Mouse (Mus musculus) limb, embryonic 14.5 days (tissue): ENCODE data around the gene Hdac4. TPM values are rescaled to one million over a fixed set of nuclear protein-coding genes. Genes with fewer than 3 reads are reported as not detected.

ENCODE experiments used
- ATAC-seq: fragments of 200-750 bp; cut with Nextera tagmentation; 2 replicates; pipeline ENCODE4 v1.8.0; 2017; ENCODE audit warnings: low read depth, moderate number of reproducible peaks, moderate TSS enrichment; ENCODE audit not compliant: low FRiP score
- DNase-seq: peaks from one replicate; pipeline ENCODE4 v3.0.0-alpha.2; 2015; ENCODE audit warnings: low spot score
- H3K27ac ChIP-seq: fragments of 300-500 bp; sonication (generic); replicated peaks from 2 replicates; pipeline ENCODE4 v1.5.1; 2014; ENCODE audit warnings: low read depth, mild to moderate bottlenecking, low read length, moderate library complexity, mixed read lengths
- H3K27me3 ChIP-seq: fragments of 300-500 bp; sonication (generic); 2 replicates; pipeline ENCODE4 v1.6.1; 2014; ENCODE audit warnings: low read length, mixed read lengths; ENCODE audit not compliant: control insufficient read depth, insufficient read depth
- H3K36me3 ChIP-seq: fragments of 300-500 bp; sonication (generic); 2 replicates; pipeline ENCODE4 v1.6.1; 2014; ENCODE audit warnings: mild to moderate bottlenecking, low read length, moderate library complexity, mixed read lengths; ENCODE audit not compliant: control insufficient read depth, insufficient read depth
- H3K4me1 ChIP-seq: fragments of 300-500 bp; sonication (generic); 2 replicates; pipeline ENCODE4 v1.6.1; 2014; ENCODE audit warnings: antibody characterized with exemption, low read length, mixed read lengths; ENCODE audit not compliant: control insufficient read depth, insufficient read depth
- H3K4me2 ChIP-seq: fragments of 300-500 bp; sonication (generic); replicated peaks from 2 replicates; pipeline ENCODE4 v1.6.1; 2014; ENCODE audit warnings: low read depth, mild to moderate bottlenecking, low read length, moderate library complexity; ENCODE audit not compliant: severe bottlenecking
- H3K4me3 ChIP-seq: fragments of 300-500 bp; sonication (generic); replicated peaks from 2 replicates; pipeline ENCODE4 v1.5.1; 2014; ENCODE audit warnings: low read length
- H3K9ac ChIP-seq: fragments of 300-500 bp; sonication (generic); 2 replicates; pipeline ENCODE4 v1.6.1; 2014; ENCODE audit warnings: mild to moderate bottlenecking, low read depth, low read length, moderate library complexity; ENCODE audit not compliant: severe bottlenecking
- H3K9me3 ChIP-seq: fragments of 300-500 bp; sonication (generic); 2 replicates; pipeline ENCODE4 v1.6.1; 2016; ENCODE audit warnings: low read length; ENCODE audit not compliant: control insufficient read depth
- POLR2A ChIP-seq: fragments of 200-500 bp; IDR thresholded peaks from 2 replicates; pipeline ENCODE4 v1.8.0; 2012; ENCODE audit warnings: inconsistent platforms, mild to moderate bottlenecking, moderate library complexity, borderline replicate concordance; ENCODE audit not compliant: insufficient read depth, insufficient read length; ENCODE audit errors: extremely low read depth
- WGBS: fragments of 180-500 bp; shearing (Covaris S2); extraction: QIAGEN DNeasy Blood & Tissue Kit; methylation state at CpG from one replicate; pipeline ENCODE4 v1.1.7; 2014; 5-methylcytosine and 5-hydroxymethylcytosine counted together
- polyA plus RNA-seq, 2 experiments: library from polyadenylated mRNA; depleted of rRNA in 1 of 2; stranded (reverse) in 1 of 2; unstranded in 1 of 2; fragments of >200 nt; fragmentation: Nextera tagmentation in 1 of 2; extraction: Ambion mirVana in 1 of 2; gene quantifications; 2 replicates each; pipeline versions ENCODE4 v1.2.1 to v1.2.3; 2012 to 2014

The Hdac4 gene
- polyA plus RNA-seq, 2 experiments, result 15.2 to 25.4 TPM

DNA sequence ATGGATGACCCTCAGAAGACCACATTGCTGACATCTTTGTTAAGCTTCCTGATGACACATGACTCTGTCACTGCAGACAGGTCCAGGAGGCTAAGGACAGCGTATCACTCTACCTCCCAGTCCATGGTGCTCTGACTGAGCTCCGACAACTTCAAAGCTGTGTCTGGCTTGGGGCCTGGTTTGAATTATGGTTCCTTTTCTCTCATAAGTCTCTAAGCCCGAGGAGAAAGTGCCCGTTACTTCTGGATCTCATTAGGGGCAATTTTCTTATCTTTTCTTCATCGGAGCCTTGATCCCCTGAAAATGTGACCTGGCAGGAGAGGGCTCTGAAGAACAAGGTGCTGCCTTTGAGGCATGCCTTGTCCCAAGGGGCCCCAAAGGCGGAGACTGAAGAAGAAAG is 242.6 kb downstream of the Hdac4 start:
- no peak for ATAC-seq
- peaks cover 66% of the 10 kb centered on the region for H3K36me3 ChIP-seq
- no peaks in the 10 kb centered on the region for H3K4me1 ChIP-seq
- no peak overlapping the region for H3K4me3 ChIP-seq
- no peak for TF ChIP-seq POLR2A
- WGBS, result 30% methylated on average over 6 of the region's 6 CpGs
- H3K9me3 ChIP-seq, result no peaks in the 10 kb centered on the region
- DNase-seq, result no peak
- H3K27me3 ChIP-seq, result no peaks in the 10 kb centered on the region
- H3K4me2 ChIP-seq, result no peak overlapping the region
- no peak overlapping the region for H3K9ac ChIP-seq
- no peak overlapping the region for H3K27ac ChIP-seq

DNA sequence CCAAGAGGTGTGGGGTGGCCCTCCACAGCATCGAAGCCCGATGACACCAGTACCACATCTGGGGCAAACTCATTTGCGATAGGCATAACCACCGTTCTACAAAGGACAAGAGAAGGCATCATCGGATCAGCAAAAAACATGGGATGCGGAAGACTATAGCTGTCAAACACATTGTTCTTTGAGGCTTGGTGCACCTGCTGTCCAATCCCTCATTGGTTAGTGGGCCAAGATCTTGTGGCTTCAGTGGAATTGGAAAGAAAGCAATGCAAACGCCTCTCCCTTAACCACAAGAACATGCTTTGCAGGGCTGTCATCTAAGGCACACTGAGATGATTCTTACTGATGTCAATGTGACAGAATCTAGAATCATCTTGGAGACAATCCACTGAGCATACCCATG is 248.1 kb downstream of the Hdac4 start:
- H3K9ac ChIP-seq, result no peak overlapping the region
- H3K4me3 ChIP-seq, result no peak overlapping the region
- H3K4me2 ChIP-seq, result no peak overlapping the region
- ATAC-seq (no peak), DNase-seq (no peak)
- no peaks in the 10 kb centered on the region for H3K9me3 ChIP-seq
- H3K27ac ChIP-seq, result no peak overlapping the region
- peaks cover 63% of the 10 kb centered on the region for H3K36me3 ChIP-seq
- H3K27me3 ChIP-seq, result no peaks in the 10 kb centered on the region
- no peak for TF ChIP-seq POLR2A
- WGBS, result 94% methylated on average over 7 of the region's 7 CpGs
- H3K4me1 ChIP-seq, result no peaks in the 10 kb centered on the region

GRCm38 (mm10) chr1:91942583-91942982 is 252.9 kb downstream of the Hdac4 start:
- Histone ChIP-seq H3K4me2 (no peak overlapping the region), H3K27me3 (no peaks in the 10 kb centered on the region), H3K9me3 (no peaks in the 10 kb centered on the region), H3K4me1 (no peaks in the 10 kb centered on the region), H3K36me3 (peaks cover 71% of the 10 kb centered on the region), H3K4me3 (no peak overlapping the region), H3K27ac (no peak overlapping the region), H3K9ac (no peak overlapping the region)
- TF ChIP-seq POLR2A, result no peak
- no peak for DNase-seq
- no peak for ATAC-seq
- WGBS, result 91% methylated on average over 2 of the region's 2 CpGs

GRCm38 (mm10) chr1:91942031-91942430 is 253.5 kb downstream of the Hdac4 start:
- 65% methylated on average over 3 of the region's 3 CpGs for WGBS
- peaks cover 72% of the 10 kb centered on the region for H3K36me3 ChIP-seq
- DNase-seq (no peak), ATAC-seq (no peak)
- H3K4me2 ChIP-seq, result no peak overlapping the region
- no peak overlapping the region for H3K27ac ChIP-seq
- H3K9ac ChIP-seq, result no peak overlapping the region
- H3K27me3 ChIP-seq, result no peaks in the 10 kb centered on the region
- H3K4me1 ChIP-seq, result no peaks in the 10 kb centered on the region
- no peak overlapping the region for H3K4me3 ChIP-seq
- H3K9me3 ChIP-seq, result no peaks in the 10 kb centered on the region
- TF ChIP-seq POLR2A, result no peak

DNA sequence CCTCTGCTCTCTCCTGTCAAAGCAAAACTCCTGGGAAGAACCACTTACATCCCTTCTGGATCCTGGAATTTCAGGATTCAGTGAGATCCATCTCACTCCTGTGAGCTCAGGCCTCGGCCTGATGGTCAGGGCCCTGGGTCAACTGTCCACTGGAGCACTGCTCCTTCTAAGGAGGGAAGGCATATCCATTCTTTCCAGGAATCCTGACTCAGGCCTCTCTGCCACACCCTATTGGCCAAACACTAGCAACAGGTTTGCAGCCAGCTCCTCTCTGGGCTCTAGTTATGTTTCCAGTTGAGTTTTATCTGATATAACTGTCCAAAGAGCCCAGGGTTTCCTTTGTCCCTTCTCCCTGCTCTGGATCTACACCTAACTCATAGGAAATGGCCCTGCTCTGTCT is 254.4 kb downstream of the Hdac4 start:
- Histone ChIP-seq H3K27ac (no peak overlapping the region), H3K27me3 (no peaks in the 10 kb centered on the region), H3K4me1 (no peaks in the 10 kb centered on the region), H3K9ac (no peak overlapping the region), H3K9me3 (no peaks in the 10 kb centered on the region), H3K36me3 (peaks cover 65% of the 10 kb centered on the region), H3K4me3 (no peak overlapping the region), H3K4me2 (no peak overlapping the region)
- ATAC-seq, result no peak
- no peak for DNase-seq
- no peak for TF ChIP-seq POLR2A
- 81% methylated on average over 1 of the region's 1 CpGs for WGBS

GRCm38 (mm10) chr1:91935171-91935570 is 260.3 kb downstream of the Hdac4 start:
- ATAC-seq, result no peak
- WGBS, result 92% methylated on average over 3 of the region's 3 CpGs

More at GRCm38 (mm10) chr1:91935171-91935570, 260.3 kb downstream of the Hdac4 start:
- H3K4me1 ChIP-seq, result no peaks in the 10 kb centered on the region
- H3K27ac ChIP-seq, result no peak overlapping the region
- no peak for TF ChIP-seq POLR2A
- no peaks in the 10 kb centered on the region for H3K27me3 ChIP-seq
- no peaks in the 10 kb centered on the region for H3K9me3 ChIP-seq
- H3K4me2 ChIP-seq, result no peak overlapping the region
- peaks cover 56% of the 10 kb centered on the region for H3K36me3 ChIP-seq
- DNase-seq, result no peak
- H3K4me3 ChIP-seq, result no peak overlapping the region
- no peak overlapping the region for H3K9ac ChIP-seq
